Mouse (Mus musculus): ENCODE data around the gene Atl3. TPM values are rescaled to one million over a fixed set of nuclear protein-coding genes. Genes with fewer than 3 reads are reported as not detected.

Atl3 gene
- total and polyA plus RNA-seq, 2 experiments from 2014 or later: 5.4 to 11.1 TPM

GRCm38 (mm10) chr19:7583599-7583998 is 89.8 kb downstream of the Atl3 start:
- no peak for TF ChIP-seq CTCF (IDR thresholded peaks at IDR 0.05; ENCODE audit: low read depth)
- DNase-seq (ENCODE audit: low spot score) (no peak), ATAC-seq (no peak)
- H3K27me3 ChIP-seq (ENCODE audit: insufficient read depth, low read length): no peaks in the 10 kb centered on the region
- WGBS: 77% methylated on average over 3 of the region's 3 CpGs
- H3K9me3 ChIP-seq (ENCODE audit: low read length): no peaks in the 10 kb centered on the region
- no peaks in the 10 kb centered on the region for H3K4me1 ChIP-seq (ENCODE audit: insufficient read depth, low read length)
- H3K4me2 ChIP-seq (ENCODE audit: low read depth, low read length): no peak overlapping the region
- H3K36me3 ChIP-seq (ENCODE audit: insufficient read depth, low read length): no peaks in the 10 kb centered on the region
- no peak overlapping the region for H3K4me3 ChIP-seq (ENCODE audit: low read length)
- no peak overlapping the region for H3K27ac ChIP-seq
- H3K9ac ChIP-seq (replicated peaks; ENCODE audit: low read length): no peak overlapping the region

DNA sequence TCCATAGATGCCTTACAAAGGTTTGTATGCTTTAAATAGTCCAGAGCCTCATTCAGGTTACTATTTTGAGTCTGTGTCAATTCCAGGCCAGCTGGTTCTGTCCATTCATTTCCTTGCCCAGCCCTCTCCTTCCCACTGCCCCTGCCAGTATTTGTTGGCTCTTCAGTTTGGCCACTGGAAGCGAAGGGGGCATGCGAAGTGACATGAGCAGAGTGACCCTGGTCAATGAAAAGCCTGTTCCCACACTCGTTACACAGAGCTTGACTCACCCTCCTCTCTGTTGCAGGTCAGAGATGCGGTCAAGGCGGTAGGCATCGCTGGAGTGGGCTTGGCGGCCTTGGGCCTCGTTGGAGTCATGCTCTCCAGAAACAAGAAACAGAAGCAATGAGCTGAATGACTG is 91.4 kb downstream of the Atl3 start:
- H3K9me3 ChIP-seq (ENCODE audit: low read length): no peaks in the 10 kb centered on the region
- WGBS: 80% methylated on average over 8 of the region's 8 CpGs
- no peaks in the 10 kb centered on the region for H3K4me1 ChIP-seq (ENCODE audit: insufficient read depth, low read length)
- H3K4me2 ChIP-seq (ENCODE audit: low read depth, low read length): no peak overlapping the region
- H3K36me3 ChIP-seq (ENCODE audit: insufficient read depth, low read length): no peaks in the 10 kb centered on the region
- no peak overlapping the region for H3K4me3 ChIP-seq (ENCODE audit: low read length)
- TF ChIP-seq CTCF (IDR thresholded peaks at IDR 0.05; ENCODE audit: low read depth): no peak
- ATAC-seq: no peak
- peak; percentile 13 for DNase-seq (ENCODE audit: low spot score)
- no peak overlapping the region for H3K27ac ChIP-seq
- H3K9ac ChIP-seq (replicated peaks; ENCODE audit: low read length): no peak overlapping the region
- H3K27me3 ChIP-seq (ENCODE audit: insufficient read depth, low read length): no peaks in the 10 kb centered on the region

- no peak overlapping the region for H3K27ac ChIP-seq
Measured at GRCm38 (mm10) chr19:7585764-7586163, 91.9 kb downstream of the Atl3 start.

More at GRCm38 (mm10) chr19:7585764-7586163, 91.9 kb downstream of the Atl3 start:
- H3K36me3 ChIP-seq (ENCODE audit: insufficient read depth, low read length): no peaks in the 10 kb centered on the region
- ATAC-seq (no peak), DNase-seq (ENCODE audit: low spot score) (no peak)
- 86% methylated on average over 6 of the region's 6 CpGs for WGBS
- no peaks in the 10 kb centered on the region for H3K9me3 ChIP-seq (ENCODE audit: low read length)
- no peaks in the 10 kb centered on the region for H3K4me1 ChIP-seq (ENCODE audit: insufficient read depth, low read length)
- no peaks in the 10 kb centered on the region for H3K27me3 ChIP-seq (ENCODE audit: insufficient read depth, low read length)
- H3K4me3 ChIP-seq (ENCODE audit: low read length): no peak overlapping the region
- no peak overlapping the region for H3K4me2 ChIP-seq (ENCODE audit: low read depth, low read length)
- H3K9ac ChIP-seq (replicated peaks; ENCODE audit: low read length): no peak overlapping the region
- no peak for TF ChIP-seq CTCF (IDR thresholded peaks at IDR 0.05; ENCODE audit: low read depth)

Other genes with a start within 250 kb of the Atl3 start
- gene Rcor2, start 226.7 kb upstream of the Atl3 start, total RNA-seq (2014; rRNA removed): 73.2 and 91.7 TPM in 2 replicates
- 14.8 and 16.6 TPM in 2 replicates for gene Rcor2, start 226.7 kb upstream of the Atl3 start, polyA plus RNA-seq (2015; fragmentation: Nextera tagmentation; extraction: Ambion mirVana)
- 39.9 and 47.8 TPM in 2 replicates for gene Mark2, start 152.2 kb upstream of the Atl3 start, total RNA-seq (2014; rRNA removed)
- 31.4 and 36.2 TPM in 2 replicates for gene Mark2, start 152.2 kb upstream of the Atl3 start, polyA plus RNA-seq (2015; fragmentation: Nextera tagmentation; extraction: Ambion mirVana)
- 37.1 and 57.3 TPM in 2 replicates for gene Spindoc, start 111.0 kb upstream of the Atl3 start, total RNA-seq (2014; rRNA removed)
- gene Spindoc, start 111.0 kb upstream of the Atl3 start, polyA plus RNA-seq (2015; fragmentation: Nextera tagmentation; extraction: Ambion mirVana): 19.0 and 19.8 TPM in 2 replicates
- gene 2700081O15Rik, start 76.4 kb upstream of the Atl3 start, total RNA-seq (2014; rRNA removed): 114 and 129 TPM in 2 replicates
- 9.3 TPM in 2 replicates for gene 2700081O15Rik, start 76.4 kb upstream of the Atl3 start, polyA plus RNA-seq (2015; fragmentation: Nextera tagmentation; extraction: Ambion mirVana)
- gene Rtn3, start 10.8 kb upstream of the Atl3 start, total RNA-seq (2014; rRNA removed): 366 and 402 TPM in 2 replicates
- gene Rtn3, start 10.8 kb upstream of the Atl3 start, polyA plus RNA-seq (2015; fragmentation: Nextera tagmentation; extraction: Ambion mirVana): 672 and 704 TPM in 2 replicates
- 5.6 and 9.1 TPM in 2 replicates for gene Pla2g16, start 63.4 kb downstream of the Atl3 start, total RNA-seq (2014; rRNA removed)
- gene Pla2g16, start 63.4 kb downstream of the Atl3 start, polyA plus RNA-seq (2015; fragmentation: Nextera tagmentation; extraction: Ambion mirVana): 12.3 and 12.7 TPM in 2 replicates
- gene Lgals12, start 113.2 kb downstream of the Atl3 start, total RNA-seq (2014; rRNA removed): 0.11 and 0.16 TPM in 2 replicates
- gene Lgals12, start 113.2 kb downstream of the Atl3 start, polyA plus RNA-seq (2015; fragmentation: Nextera tagmentation; extraction: Ambion mirVana): 0.14 and 0.18 TPM in 2 replicates
- gene Hrasls5, start 118.5 kb downstream of the Atl3 start, total RNA-seq (2014; rRNA removed): not detected in 2 replicates
- 0.18 TPM in 2 replicates for gene Hrasls5, start 118.5 kb downstream of the Atl3 start, polyA plus RNA-seq (2015; fragmentation: Nextera tagmentation; extraction: Ambion mirVana)
- 0.42 TPM in 1 of 2 replicates, not detected in the other for gene Slc22a19, start 217.3 kb downstream of the Atl3 start, total RNA-seq (2014; rRNA removed)
- 0.11 and 0.44 TPM in 2 replicates for gene Slc22a19, start 217.3 kb downstream of the Atl3 start, polyA plus RNA-seq (2015; fragmentation: Nextera tagmentation; extraction: Ambion mirVana)